Mouse (Mus musculus) left cerebral cortex, adult 18-20 months (tissue): ENCODE results near the gene Fam83d. TPM values are rescaled to one million over a fixed set of nuclear protein-coding genes. Genes with fewer than 3 reads are reported as not detected.

Experiments used
- DNase-seq, 2 experiments: peaks; one replicate each; pipeline ENCODE4 v3.0.0; 2021 to 2022; ENCODE audit warnings: low spot score in 2 of 2, mixed read lengths in 1 of 2
- microRNA-seq, 2 experiments: library from miRNA; unstranded; fragments of <30 nt; microRNA quantifications; one replicate each; pipeline ENCODE4 v1.2.0; 2021
- total RNA-seq, 2 experiments: library from RNA; stranded (reverse); gene quantifications; 2 replicates each; pipeline ENCODE4 v1.2.3; 2021

The Fam83d gene
- total RNA-seq, 2 experiments from 2014 or later, result 0.94 to 0.98 TPM

GRCm38 (mm10) chr2:158800788-158801187, 32.9 kb downstream of the Fam83d start:
- DNase-seq, result no peak

- no peak for DNase-seq
Observed at GRCm38 (mm10) chr2:158803575-158803974, 35.7 kb downstream of the Fam83d start.

- no peak for DNase-seq
Observed at GRCm38 (mm10) chr2:158815686-158816085, 47.8 kb downstream of the Fam83d start.

GRCm38 (mm10) chr2:158816239-158816638, 48.3 kb downstream of the Fam83d start:
- no peak for DNase-seq

- DNase-seq, result no peak
Observed at GRCm38 (mm10) chr2:158817708-158818107, 49.8 kb downstream of the Fam83d start.

- DNase-seq, result no peak
Observed at GRCm38 (mm10) chr2:158828124-158828523, 60.2 kb downstream of the Fam83d start.

- DNase-seq, result peak in 1 of 2 experiments; percentile 44
Observed at GRCm38 (mm10) chr2:158829746-158830145, 61.9 kb downstream of the Fam83d start.

GRCm38 (mm10) chr2:158833221-158833620, 65.3 kb downstream of the Fam83d start:
- DNase-seq, result no peak

- DNase-seq, result no peak
Observed at GRCm38 (mm10) chr2:158833645-158834044, 65.8 kb downstream of the Fam83d start.

Small RNA genes lying within 50 kb of the gene (microRNA-seq; reads per million reads assigned to microRNA genes)
- gene Gm26141, result 0 reads per million in 2 experiments

Other genes with a start within 250 kb of the Fam83d start
- gene Slc32a1, start 157.3 kb upstream of the Fam83d start, total RNA-seq, result 100 to 1,000 TPM in 1 of 2 experiments, 10 to 100 TPM in 1; 99.3 to 102 TPM
- gene Actr5, start 143.2 kb upstream of the Fam83d start, total RNA-seq, result 10 to 100 TPM; 11.3 to 12.1 TPM
- 100 to 1,000 TPM; 124 to 132 TPM for gene Ppp1r16b, start 102.7 kb upstream of the Fam83d start, total RNA-seq
- gene Dhx35, start 26.7 kb downstream of the Fam83d start, total RNA-seq, result 10 to 100 TPM; 16.7 to 18.5 TPM